Mouse (Mus musculus) kidney, postnatal 10 days (tissue): ENCODE measurements around the gene Rrp7a.

Source experiments
- DNase-seq: peaks from one replicate; pipeline ENCODE4 v3.0.0; 2021; ENCODE audit warnings: mixed read lengths

Rrp7a gene

DNA sequence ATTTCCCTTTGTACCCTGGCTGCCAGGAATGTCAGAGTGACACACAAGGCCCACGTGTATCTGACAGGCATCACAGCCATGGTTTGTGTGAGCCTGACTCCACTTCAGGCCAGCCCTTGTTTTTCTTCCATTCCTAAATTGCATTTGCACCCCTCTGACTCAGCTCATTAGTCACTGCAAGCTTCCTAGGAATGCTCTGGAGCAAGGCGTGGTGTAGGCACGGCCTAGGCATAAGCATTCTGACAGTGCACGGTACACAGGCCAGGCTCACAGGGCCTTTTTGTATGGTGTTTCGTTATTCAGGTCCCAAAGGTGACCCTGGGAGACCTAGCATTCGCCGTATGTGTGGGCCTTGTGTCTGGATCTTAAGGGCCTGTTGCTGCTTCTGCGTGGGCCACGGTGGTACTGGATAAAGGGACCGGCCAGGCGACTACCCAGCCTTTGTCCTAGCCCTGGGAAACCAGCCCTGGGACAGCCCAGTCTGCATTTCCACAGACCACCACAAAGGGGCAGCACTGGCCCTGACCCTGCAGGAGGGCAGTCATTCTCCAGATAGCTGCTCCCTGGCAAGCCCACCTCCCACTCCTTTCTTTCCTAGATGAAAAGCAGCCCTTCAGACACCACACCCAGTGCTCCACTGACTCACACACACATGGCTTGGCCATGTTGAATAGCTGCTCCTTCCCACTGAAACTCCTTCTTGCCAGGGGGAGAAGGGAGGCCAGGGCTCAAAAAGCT is 34.5 kb upstream of the Rrp7a start:
- DNase-seq = peak; percentile 78

- no peak for DNase-seq
Measured at GRCm38 (mm10) chr15:83155672-83156419, 33.2 kb upstream of the Rrp7a start.

DNA sequence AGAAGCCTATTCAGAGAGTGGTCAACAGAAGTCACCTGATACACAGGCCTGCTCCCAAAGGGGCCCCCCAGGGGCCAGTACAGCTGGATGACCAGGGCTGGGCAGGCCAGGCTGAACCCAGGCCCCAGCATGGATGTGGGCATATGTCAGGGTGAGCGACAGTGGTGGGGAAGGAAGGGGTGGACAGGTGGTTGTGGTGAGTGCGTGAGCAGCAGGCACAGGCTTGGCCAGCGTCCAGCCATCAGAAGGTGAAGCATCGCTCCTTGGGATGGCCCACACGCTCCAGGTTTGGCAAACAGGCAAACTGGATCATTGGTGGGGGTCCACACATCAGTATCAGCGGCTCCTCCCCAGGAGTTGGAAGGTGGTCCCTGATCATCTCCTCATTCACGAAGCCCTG is 31.7 kb upstream of the Rrp7a start:
- DNase-seq = no peak

DNA sequence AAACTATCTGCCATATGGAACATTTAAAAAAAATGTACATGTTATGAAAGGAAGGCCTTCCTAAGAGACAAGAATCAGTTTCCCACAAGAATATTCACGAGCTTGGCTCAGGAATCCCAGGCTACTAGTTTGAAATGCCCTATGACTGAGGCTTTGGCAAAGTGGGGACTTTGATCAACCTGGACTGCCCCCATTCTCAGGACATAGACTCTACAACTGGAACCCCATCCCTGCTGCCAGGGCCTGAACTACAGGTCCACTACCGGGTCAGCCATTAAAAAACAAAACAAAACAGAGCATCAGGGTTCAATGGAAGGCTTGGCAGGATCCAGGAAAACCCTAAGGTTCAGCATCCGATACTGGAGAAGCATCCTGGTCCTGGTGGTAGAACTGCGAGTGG is 28.1 kb upstream of the Rrp7a start:
- DNase-seq = no peak

DNA sequence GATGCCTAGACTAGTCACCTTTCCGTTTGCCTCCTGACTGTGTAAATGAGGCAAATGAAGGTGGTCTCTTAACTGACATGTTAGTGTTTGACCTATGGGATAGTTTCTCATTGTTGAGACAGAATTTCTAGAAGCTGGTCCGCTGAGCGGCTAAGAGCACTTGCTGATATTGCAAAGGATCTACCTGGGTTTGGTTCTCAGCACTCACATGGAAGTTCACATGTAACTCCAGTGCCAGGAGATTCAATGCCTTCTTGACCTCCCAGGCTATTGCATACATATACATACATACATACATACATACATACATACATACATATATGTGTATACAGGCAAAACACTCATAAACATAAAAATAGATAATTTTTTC is 27.5 kb upstream of the Rrp7a start:
- DNase-seq = no peak

GRCm38 (mm10) chr15:83149196-83150072 is 26.8 kb upstream of the Rrp7a start, which contains the start of gene Poldip3:
Poldip3 (minus strand) TSS chr15:83149384.
- DNase-seq = peak; percentile 99

- DNase-seq = no peak
Measured at GRCm38 (mm10) chr15:83148801-83149195, 26.2 kb upstream of the Rrp7a start.

- no peak for DNase-seq
Measured at GRCm38 (mm10) chr15:83148395-83148794, 25.8 kb upstream of the Rrp7a start.

DNA sequence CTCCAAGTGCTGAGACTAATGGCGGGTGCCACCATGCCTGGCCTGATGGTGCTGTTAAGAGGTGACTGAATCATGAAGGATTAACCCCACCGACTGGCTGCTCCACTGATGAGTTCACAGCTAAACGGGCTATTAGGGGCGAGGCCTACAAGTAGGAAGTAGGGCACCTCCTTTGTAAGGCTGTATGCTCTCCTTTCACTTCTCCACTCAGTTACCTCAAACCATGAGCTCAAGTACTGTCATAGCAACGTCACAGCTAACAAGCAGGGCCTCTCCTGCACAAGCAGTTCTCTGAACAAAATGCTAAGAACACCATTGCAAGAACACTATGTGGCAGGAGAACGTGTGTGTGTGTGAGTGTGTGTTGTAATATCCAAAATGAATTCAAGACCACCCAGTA is 22.9 kb upstream of the Rrp7a start:
- DNase-seq = no peak

- no peak for DNase-seq
Measured at GRCm38 (mm10) chr15:83142861-83143260, 20.3 kb upstream of the Rrp7a start.

DNA sequence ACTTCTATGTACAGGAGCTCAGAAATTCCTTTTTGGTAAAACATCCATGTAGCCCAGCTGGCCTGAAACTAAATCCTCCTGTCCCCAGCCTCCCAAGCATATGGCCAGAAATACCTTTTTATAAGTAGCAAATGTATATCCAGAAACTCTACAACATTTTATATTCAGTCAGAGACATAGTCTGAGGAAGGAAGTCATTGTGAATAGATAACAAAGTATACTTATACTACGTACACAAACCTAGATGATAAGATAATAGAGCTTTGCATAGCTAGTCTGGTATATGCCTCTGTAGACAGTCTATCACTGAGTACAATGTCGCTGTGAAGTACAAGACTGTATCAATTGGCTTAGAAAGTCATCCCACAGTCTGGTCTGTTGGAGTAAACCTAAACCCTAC is 13.1 kb upstream of the Rrp7a start:
- DNase-seq = no peak

DNA sequence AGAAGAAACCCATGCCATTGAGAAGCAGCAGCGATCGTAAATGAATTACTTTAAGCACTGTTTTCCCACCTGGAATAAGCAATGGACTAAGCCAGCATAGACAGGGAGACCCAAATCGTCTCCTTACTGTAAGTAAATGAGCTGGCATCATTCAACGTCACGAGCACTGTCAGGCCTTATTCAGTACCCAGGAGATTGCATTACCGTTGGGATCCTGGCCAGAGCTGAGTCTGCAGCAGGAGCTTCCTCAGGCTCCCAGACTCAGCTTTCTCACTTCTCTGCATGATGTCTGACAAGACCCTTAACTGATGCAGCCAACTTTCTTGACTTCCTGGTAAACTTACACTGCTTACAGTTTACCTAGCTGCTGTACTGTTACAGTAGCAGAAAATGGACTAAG is 12.1 kb upstream of the Rrp7a start:
- no peak for DNase-seq

- DNase-seq = no peak
Measured at GRCm38 (mm10) chr15:83129530-83130231, 7.1 kb upstream of the Rrp7a start.

- DNase-seq = peak; percentile 54
Measured at GRCm38 (mm10) chr15:83127037-83127436, 4.4 kb upstream of the Rrp7a start.

GRCm38 (mm10) chr15:83126582-83126981 is 4.0 kb upstream of the Rrp7a start:
- no peak for DNase-seq

GRCm38 (mm10) chr15:83124625-83125024 is 2.0 kb upstream of the Rrp7a start:
- no peak for DNase-seq

- DNase-seq = peak; percentile 69
Measured at GRCm38 (mm10) chr15:83121709-83122565, 664 bp downstream of the Rrp7a start.

DNA sequence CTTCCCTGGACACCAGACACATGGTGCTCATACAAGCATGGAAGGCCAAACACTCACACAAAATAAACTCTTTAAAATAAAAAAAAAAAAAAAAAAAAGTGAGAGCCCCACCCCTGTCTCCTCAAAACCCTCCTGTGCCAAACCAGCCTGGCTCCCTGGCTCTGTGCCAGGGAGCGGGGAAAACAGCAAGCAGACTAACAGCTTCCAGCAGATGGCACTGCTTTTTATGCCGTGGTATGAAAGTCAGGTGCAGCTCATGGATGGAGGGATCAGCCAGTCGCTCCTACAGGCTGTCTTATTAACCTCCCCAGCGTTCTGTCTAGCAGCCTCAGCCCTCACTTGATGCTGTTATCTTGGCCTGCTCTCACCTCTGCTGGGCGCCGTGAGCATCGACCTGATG is 4.2 kb downstream of the Rrp7a start:
- DNase-seq = peak; percentile 71

GRCm38 (mm10) chr15:83115071-83115470 is 7.5 kb downstream of the Rrp7a start:
- DNase-seq = no peak

DNA sequence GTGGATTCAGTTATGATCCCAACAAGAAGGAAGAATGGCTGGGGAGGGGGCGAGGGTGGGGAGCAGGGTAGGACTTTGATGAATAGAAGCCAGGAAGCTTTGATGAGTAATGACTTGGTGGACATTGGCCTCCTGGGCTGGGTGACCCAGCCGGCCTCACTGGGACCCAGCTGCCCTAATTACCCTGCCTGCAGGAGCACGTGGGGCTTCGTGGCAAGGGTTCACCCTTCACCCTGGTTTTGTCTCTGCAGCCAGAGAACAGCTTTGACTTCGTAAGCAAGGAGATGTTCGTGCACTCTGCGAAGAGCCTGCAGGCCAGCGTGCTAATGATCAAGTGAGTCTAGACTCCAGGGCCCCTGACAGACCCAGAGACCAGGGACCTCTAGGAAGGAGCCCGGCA is 8.5 kb downstream of the Rrp7a start:
- DNase-seq = no peak

DNA sequence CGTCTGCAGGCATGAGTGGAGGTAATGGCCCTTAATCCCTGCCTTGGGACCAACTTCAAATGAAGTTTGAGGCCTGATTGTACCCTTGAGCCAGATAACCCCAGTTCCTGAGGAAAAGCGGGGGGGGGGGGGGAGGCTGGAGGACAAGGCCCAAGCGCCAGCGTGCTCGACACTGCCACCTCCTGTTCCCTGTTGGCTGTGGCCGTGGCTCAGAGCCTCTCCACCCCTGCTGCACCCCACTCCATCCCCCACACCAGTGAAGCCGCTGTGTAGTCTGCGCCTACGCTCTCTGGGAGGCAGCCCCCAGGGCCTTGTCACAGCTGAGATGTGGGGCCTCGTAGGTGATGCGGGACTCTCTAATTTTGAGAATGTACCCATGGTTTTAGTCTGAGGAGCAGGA is 9.7 kb downstream of the Rrp7a start:
- peak; percentile 90 for DNase-seq

DNA sequence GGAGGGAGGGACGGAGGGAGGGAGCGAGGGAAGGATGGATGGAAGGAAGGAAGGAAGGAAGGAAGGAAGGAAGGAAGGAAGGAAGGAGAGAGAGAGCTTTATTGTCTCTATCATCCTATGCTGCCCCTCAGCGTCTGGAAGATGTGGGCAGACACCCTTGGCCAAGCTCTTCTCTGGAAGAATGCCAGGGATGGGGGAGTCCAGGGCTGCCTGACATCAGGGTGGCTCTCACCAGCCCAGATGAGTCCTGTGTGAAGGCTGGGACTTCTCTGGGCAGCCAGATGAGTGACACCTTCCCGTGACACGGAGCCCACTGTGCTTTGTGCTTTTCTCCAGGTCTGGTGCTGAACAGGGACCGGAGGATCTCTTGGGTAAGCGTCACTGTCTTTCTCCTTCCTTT is 10.7 kb downstream of the Rrp7a start:
- no peak for DNase-seq
